Mouse (Mus musculus): ENCODE results near the gene Ssr2. TPM values are rescaled to one million over a fixed set of nuclear protein-coding genes. Genes with fewer than 3 reads are reported as not detected.
A peak's percentile ranks its signal among the peaks of the same experiment; 100 is the strongest.

The Ssr2 gene
- polyA plus RNA-seq, 1 experiment from 2014 or later = 337 TPM

- Histone ChIP-seq H3K27me3 (replicated peaks; ENCODE audit: control insufficient read depth, insufficient read depth, low read length) (no peaks in the 10 kb centered on the region), H3K27ac (replicated peaks; ENCODE audit: low read depth, low read length) (no peak overlapping the region), H3K4me3 (ENCODE audit: low read depth, low read length) (no peak overlapping the region), H3K9me3 (ENCODE audit: control insufficient read depth, low read length) (no peaks in the 10 kb centered on the region), H3K9ac (ENCODE audit: low read depth, low read length) (no peak overlapping the region), H3K4me2 (ENCODE audit: low read depth, low read length) (no peak overlapping the region), H3K4me1 (ENCODE audit: control insufficient read depth, insufficient read depth, low read length) (peaks cover 4% of the 10 kb centered on the region), H3K36me3 (ENCODE audit: control insufficient read depth, insufficient read depth, low read length) (no peaks in the 10 kb centered on the region; the same call in 1 of the 2 replicates)
- ATAC-seq (ENCODE audit: low read depth) = no peak
- DNase-seq (ENCODE audit: low spot score) = no peak
- 72% methylated on average over 5 of the region's 6 CpGs for WGBS
These were observed 28.8 kb upstream of the Ssr2 start for GRCm38 (mm10) chr3:88546674-88547418.

- peak; percentile 76 for DNase-seq (ENCODE audit: low spot score)
- Histone ChIP-seq H3K9ac (ENCODE audit: low read depth, low read length) (no peak within 1 kb of the TSS), H3K4me1 (ENCODE audit: control insufficient read depth, insufficient read depth, low read length) (peaks cover 9% of the 10 kb centered on the region), H3K36me3 (ENCODE audit: control insufficient read depth, insufficient read depth, low read length) (no peaks in the 10 kb centered on the region; the same call in 1 of the 2 replicates), H3K4me2 (ENCODE audit: low read depth, low read length) (peak within 1 kb of the TSS; percentile 30), H3K4me3 (ENCODE audit: low read depth, low read length) (no peak within 1 kb of the TSS), H3K9me3 (ENCODE audit: control insufficient read depth, low read length) (no peaks in the 10 kb centered on the region), H3K27ac (replicated peaks; ENCODE audit: low read depth, low read length) (peak within 1 kb of the TSS; percentile 6; the same call in 1 of the 2 replicates), H3K27me3 (replicated peaks; ENCODE audit: control insufficient read depth, insufficient read depth, low read length) (no peaks in the 10 kb centered on the region)
- WGBS = 46% methylated on average over 18 of the region's 18 CpGs
- no peak; the same call in 1 of the 2 replicates for ATAC-seq (ENCODE audit: low read depth)
These were observed 27.3 kb upstream of the Ssr2 start, which contains the start of gene Rab25 for GRCm38 (mm10) chr3:88548180-88548917. TSS of gene Rab25 (minus strand) at chr3:88548300.

- H3K27ac ChIP-seq (replicated peaks; ENCODE audit: low read depth, low read length) = no peak overlapping the region
- WGBS = 93% methylated on average over 4 of the region's 4 CpGs
- H3K9me3 ChIP-seq (ENCODE audit: control insufficient read depth, low read length) = no peaks in the 10 kb centered on the region
- peaks cover 12% of the 10 kb centered on the region for H3K36me3 ChIP-seq (ENCODE audit: control insufficient read depth, insufficient read depth, low read length)
- peak overlapping the region; percentile 89 for H3K4me3 ChIP-seq (ENCODE audit: low read depth, low read length)
- peak overlapping the region; percentile 88; the same call in 1 of the 2 replicates for H3K9ac ChIP-seq (ENCODE audit: low read depth, low read length)
- no peaks in the 10 kb centered on the region for H3K27me3 ChIP-seq (replicated peaks; ENCODE audit: control insufficient read depth, insufficient read depth, low read length)
- peaks cover 13% of the 10 kb centered on the region for H3K4me1 ChIP-seq (ENCODE audit: control insufficient read depth, insufficient read depth, low read length)
- peak overlapping the region; percentile 86 for H3K4me2 ChIP-seq (ENCODE audit: low read depth, low read length)
- no peak for ATAC-seq (ENCODE audit: low read depth)
- DNase-seq (ENCODE audit: low spot score) = no peak
These were observed 24.1 kb upstream of the Ssr2 start for GRCm38 (mm10) chr3:88551586-88551985.

GRCm38 (mm10) chr3:88552082-88552645 lies 23.5 kb upstream of the Ssr2 start:
- Histone ChIP-seq H3K4me1 (ENCODE audit: control insufficient read depth, insufficient read depth, low read length) (peaks cover 13% of the 10 kb centered on the region), H3K4me3 (ENCODE audit: low read depth, low read length) (peak overlapping the region; percentile 89), H3K27ac (replicated peaks; ENCODE audit: low read depth, low read length) (peak overlapping the region; percentile 97; the same call in 1 of the 2 replicates), H3K4me2 (ENCODE audit: low read depth, low read length) (peak overlapping the region; percentile 86), H3K9me3 (ENCODE audit: control insufficient read depth, low read length) (no peaks in the 10 kb centered on the region), H3K9ac (ENCODE audit: low read depth, low read length) (peak overlapping the region; percentile 88), H3K27me3 (replicated peaks; ENCODE audit: control insufficient read depth, insufficient read depth, low read length) (no peaks in the 10 kb centered on the region), H3K36me3 (ENCODE audit: control insufficient read depth, insufficient read depth, low read length) (peaks cover 18% of the 10 kb centered on the region)
- no peak for ATAC-seq (ENCODE audit: low read depth)
- DNase-seq (ENCODE audit: low spot score) = no peak
- 21% methylated on average over 16 of the region's 16 CpGs for WGBS

GRCm38 (mm10) chr3:88552676-88553524 lies 22.8 kb upstream of the Ssr2 start, which contains the start of gene Lamtor2:
TSS of gene Lamtor2 (minus strand) at chr3:88553074.
- Histone ChIP-seq H3K27me3 (replicated peaks; ENCODE audit: control insufficient read depth, insufficient read depth, low read length) (no peaks in the 10 kb centered on the region), H3K4me1 (ENCODE audit: control insufficient read depth, insufficient read depth, low read length) (peaks cover 13% of the 10 kb centered on the region), H3K4me3 (ENCODE audit: low read depth, low read length) (peak within 1 kb of the TSS; percentile 89), H3K36me3 (ENCODE audit: control insufficient read depth, insufficient read depth, low read length) (peaks cover 25% of the 10 kb centered on the region), H3K27ac (replicated peaks; ENCODE audit: low read depth, low read length) (peak within 1 kb of the TSS; percentile 97), H3K9ac (ENCODE audit: low read depth, low read length) (peak within 1 kb of the TSS; percentile 88), H3K4me2 (ENCODE audit: low read depth, low read length) (peak within 1 kb of the TSS; percentile 86), H3K9me3 (ENCODE audit: control insufficient read depth, low read length) (no peaks in the 10 kb centered on the region)
- under 1% methylated on average over 48 of the region's 48 CpGs for WGBS
- DNase-seq (ENCODE audit: low spot score) = peak; percentile 99
- peak; percentile 92 for ATAC-seq (ENCODE audit: low read depth)

- 4% methylated on average over 4 of the region's 37 CpGs for WGBS
- no peaks in the 10 kb centered on the region for H3K9me3 ChIP-seq (ENCODE audit: control insufficient read depth, low read length)
- H3K4me3 ChIP-seq (ENCODE audit: low read depth, low read length) = peak within 1 kb of the TSS; percentile 89
- H3K27me3 ChIP-seq (replicated peaks; ENCODE audit: control insufficient read depth, insufficient read depth, low read length) = no peaks in the 10 kb centered on the region
- DNase-seq (ENCODE audit: low spot score) = peak; percentile 91
- H3K27ac ChIP-seq (replicated peaks; ENCODE audit: low read depth, low read length) = peak within 1 kb of the TSS; percentile 97
- H3K4me1 ChIP-seq (ENCODE audit: control insufficient read depth, insufficient read depth, low read length) = peaks cover 13% of the 10 kb centered on the region
- ATAC-seq (ENCODE audit: low read depth) = peak; percentile 91
- H3K9ac ChIP-seq (ENCODE audit: low read depth, low read length) = peak within 1 kb of the TSS; percentile 88
- H3K4me2 ChIP-seq (ENCODE audit: low read depth, low read length) = peak within 1 kb of the TSS; percentile 86
- peaks cover 31% of the 10 kb centered on the region for H3K36me3 ChIP-seq (ENCODE audit: control insufficient read depth, insufficient read depth, low read length)
These were observed 22.2 kb upstream of the Ssr2 start, which contains the start of gene Ubqln4 for GRCm38 (mm10) chr3:88553525-88553879. TSS of gene Ubqln4 (plus strand) at chr3:88553758.

GRCm38 (mm10) chr3:88553880-88554586 lies 21.6 kb upstream of the Ssr2 start:
- peak; percentile 78 for DNase-seq (ENCODE audit: low spot score)
- no peaks in the 10 kb centered on the region for H3K9me3 ChIP-seq (ENCODE audit: control insufficient read depth, low read length)
- WGBS = under 1% methylated on average over 24 of the region's 41 CpGs
- ATAC-seq (ENCODE audit: low read depth) = peak; percentile 35
- H3K4me1 ChIP-seq (ENCODE audit: control insufficient read depth, insufficient read depth, low read length) = peaks cover 13% of the 10 kb centered on the region
- no peaks in the 10 kb centered on the region for H3K27me3 ChIP-seq (replicated peaks; ENCODE audit: control insufficient read depth, insufficient read depth, low read length)
- H3K36me3 ChIP-seq (ENCODE audit: control insufficient read depth, insufficient read depth, low read length) = peaks cover 36% of the 10 kb centered on the region
- peak overlapping the region; percentile 86 for H3K4me2 ChIP-seq (ENCODE audit: low read depth, low read length)
- H3K27ac ChIP-seq (replicated peaks; ENCODE audit: low read depth, low read length) = peak overlapping the region; percentile 97
- H3K4me3 ChIP-seq (ENCODE audit: low read depth, low read length) = peak overlapping the region; percentile 89
- H3K9ac ChIP-seq (ENCODE audit: low read depth, low read length) = peak overlapping the region; percentile 88
